Mouse (Mus musculus): ENCODE results near the gene Dixdc1. TPM values are rescaled to one million over a fixed set of nuclear protein-coding genes. Genes with fewer than 3 reads are reported as not detected.

Gene Dixdc1
- polyA plus RNA-seq, 1 experiment from 2014 or later, result 25.3 TPM

DNA sequence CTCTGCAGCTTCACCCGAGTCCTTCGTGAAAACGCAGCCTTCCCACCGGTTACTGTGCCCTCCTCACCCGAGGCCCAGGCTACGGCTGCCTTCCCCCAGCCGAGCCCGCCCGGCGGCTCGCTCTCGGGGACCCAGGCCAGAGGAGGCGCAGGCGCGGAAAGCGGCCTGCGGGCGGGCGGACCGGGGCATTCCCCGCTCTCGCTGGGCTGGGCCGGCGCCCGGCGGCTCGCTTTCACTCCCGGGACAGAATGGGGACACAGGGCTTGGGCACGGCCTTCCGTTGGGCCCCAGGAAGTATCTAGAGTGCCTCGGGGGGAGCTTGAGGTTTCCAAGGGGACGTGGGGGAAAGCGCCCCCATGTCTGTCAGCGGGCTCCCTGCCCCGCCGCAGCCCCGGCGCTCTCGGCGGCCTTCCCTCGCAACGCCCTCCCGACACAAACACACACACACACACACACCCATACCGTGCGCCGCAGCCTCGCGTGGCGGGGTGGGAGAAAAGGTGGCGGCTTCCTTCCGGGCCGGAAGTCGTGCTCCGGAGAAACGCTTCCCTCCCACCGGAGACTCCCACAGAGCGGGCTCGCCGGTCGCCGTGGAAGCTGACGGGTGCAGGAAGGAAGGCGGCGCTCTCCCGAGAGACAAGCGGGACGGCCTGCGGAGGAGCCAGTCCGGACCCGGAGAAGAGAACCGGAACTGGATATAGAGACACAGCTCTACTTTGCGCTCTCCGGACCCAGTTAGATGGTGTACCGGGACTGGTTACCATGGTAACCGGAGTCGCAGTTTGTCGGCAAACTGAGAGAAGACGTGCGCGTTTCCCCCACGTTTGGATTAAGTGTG lies 122.3 kb downstream of the Dixdc1 start, which contains the start of the genes Pih1d2 and Nkapd1:
Pih1d2 (plus strand) TSS at position 556 of the 838 bp plus-strand sequence.
Nkapd1 (minus strand) TSS at position 699 of the 838 bp plus-strand sequence.
- Histone ChIP-seq H3K9ac (replicated peaks; ENCODE audit: low read length) (peak within 1 kb of the TSS; percentile 93), H3K4me3 (ENCODE audit: low read depth, low read length) (peak within 1 kb of the TSS; percentile 99), H3K36me3 (replicated peaks; ENCODE audit: control insufficient read depth, insufficient read depth, low read depth, low read length) (no peaks in the 10 kb centered on the region; the same call in 1 of the 2 replicates), H3K9me3 (replicated peaks; ENCODE audit: control insufficient read depth, low read length) (no peaks in the 10 kb centered on the region), H3K4me2 (ENCODE audit: low read depth, low read length) (peak within 1 kb of the TSS; percentile 68), H3K27me3 (ENCODE audit: control insufficient read depth, insufficient read depth, low read length) (no peaks in the 10 kb centered on the region), H3K4me1 (ENCODE audit: control insufficient read depth, insufficient read depth, low read length) (no peaks in the 10 kb centered on the region; the same call in 1 of the 2 replicates), H3K27ac (replicated peaks; ENCODE audit: low read depth, low read length) (peak within 1 kb of the TSS; percentile 75)
- under 1% methylated on average over 78 of the region's 81 CpGs for WGBS
- DNase-seq (ENCODE audit: low spot score) (peak; percentile 94), ATAC-seq (replicated peaks; ENCODE audit: insufficient number of reproducible peaks, low FRiP score, low TSS enrichment, low read depth) (peak; percentile 93)

- Histone ChIP-seq H3K4me3 (ENCODE audit: low read depth, low read length) (peak overlapping the region; percentile 99), H3K4me2 (ENCODE audit: low read depth, low read length) (peak overlapping the region; percentile 68), H3K9me3 (replicated peaks; ENCODE audit: control insufficient read depth, low read length) (no peaks in the 10 kb centered on the region), H3K27ac (replicated peaks; ENCODE audit: low read depth, low read length) (no peak overlapping the region), H3K36me3 (replicated peaks; ENCODE audit: control insufficient read depth, insufficient read depth, low read depth, low read length) (no peaks in the 10 kb centered on the region; the same call in 1 of the 2 replicates), H3K9ac (replicated peaks; ENCODE audit: low read length) (peak overlapping the region; percentile 93), H3K27me3 (ENCODE audit: control insufficient read depth, insufficient read depth, low read length) (no peaks in the 10 kb centered on the region), H3K4me1 (ENCODE audit: control insufficient read depth, insufficient read depth, low read length) (no peaks in the 10 kb centered on the region; the same call in 1 of the 2 replicates)
- no peak for ATAC-seq (replicated peaks; ENCODE audit: insufficient number of reproducible peaks, low FRiP score, low TSS enrichment, low read depth)
- no peak for DNase-seq (ENCODE audit: low spot score)
- 36% methylated on average over 11 of the region's 11 CpGs for WGBS
Measured at GRCm38 (mm10) chr9:50616161-50616560, 123.2 kb downstream of the Dixdc1 start.

Other genes starting within 250 kb of the Dixdc1 start
- 0.32 and 0.49 TPM in 2 replicates for gene Plet1, start 245.0 kb downstream of the Dixdc1 start, polyA plus RNA-seq (2014; fragmentation: Nextera tagmentation; extraction: Ambion mirVana)
- gene Pts, start 210.8 kb downstream of the Dixdc1 start, polyA plus RNA-seq (2014; fragmentation: Nextera tagmentation; extraction: Ambion mirVana), result 59.7 and 64.6 TPM in 2 replicates
- gene Il18, start 184.7 kb downstream of the Dixdc1 start, polyA plus RNA-seq (2014; fragmentation: Nextera tagmentation; extraction: Ambion mirVana), result 2.4 and 3.3 TPM in 2 replicates
- 0.13 and 0.47 TPM in 2 replicates for gene Bco2, start 184.3 kb downstream of the Dixdc1 start, polyA plus RNA-seq (2014; fragmentation: Nextera tagmentation; extraction: Ambion mirVana)
- not detected in 2 replicates for gene Tex12, start 178.2 kb downstream of the Dixdc1 start, polyA plus RNA-seq (2014; fragmentation: Nextera tagmentation; extraction: Ambion mirVana)
- 302 and 308 TPM in 2 replicates for gene Sdhd, start 135.7 kb downstream of the Dixdc1 start, polyA plus RNA-seq (2014; fragmentation: Nextera tagmentation; extraction: Ambion mirVana)
- gene Timm8b, start 135.6 kb downstream of the Dixdc1 start, polyA plus RNA-seq (2014; fragmentation: Nextera tagmentation; extraction: Ambion mirVana), result 301 and 326 TPM in 2 replicates
- gene Pih1d2, start 122.2 kb downstream of the Dixdc1 start, polyA plus RNA-seq (2014; fragmentation: Nextera tagmentation; extraction: Ambion mirVana), result 3.1 and 5.3 TPM in 2 replicates
- 30.8 and 35.3 TPM in 2 replicates for gene Nkapd1, start 122.1 kb downstream of the Dixdc1 start, polyA plus RNA-seq (2014; fragmentation: Nextera tagmentation; extraction: Ambion mirVana)
- 61.2 and 65.6 TPM in 2 replicates for gene Dlat, start 79.7 kb downstream of the Dixdc1 start, polyA plus RNA-seq (2014; fragmentation: Nextera tagmentation; extraction: Ambion mirVana)
- 3.4 and 3.8 TPM in 2 replicates for gene 2310030G06Rik, start 7.0 kb upstream of the Dixdc1 start, polyA plus RNA-seq (2014; fragmentation: Nextera tagmentation; extraction: Ambion mirVana)
- 17.4 and 23.2 TPM in 2 replicates for gene Cryab, start 11.8 kb upstream of the Dixdc1 start, polyA plus RNA-seq (2014; fragmentation: Nextera tagmentation; extraction: Ambion mirVana)
- 3.0 and 4.4 TPM in 2 replicates for gene Hspb2, start 12.8 kb upstream of the Dixdc1 start, polyA plus RNA-seq (2014; fragmentation: Nextera tagmentation; extraction: Ambion mirVana)
- 14.1 and 14.3 TPM in 2 replicates for gene Fdxacb1, start 28.7 kb upstream of the Dixdc1 start, polyA plus RNA-seq (2014; fragmentation: Nextera tagmentation; extraction: Ambion mirVana)
- gene Alg9, start 35.5 kb upstream of the Dixdc1 start, polyA plus RNA-seq (2014; fragmentation: Nextera tagmentation; extraction: Ambion mirVana), result 41.6 and 43.2 TPM in 2 replicates
- gene 1110032A03Rik, start 36.0 kb upstream of the Dixdc1 start, polyA plus RNA-seq (2014; fragmentation: Nextera tagmentation; extraction: Ambion mirVana), result 32.4 and 33.3 TPM in 2 replicates
- 126 and 136 TPM in 2 replicates for gene Ppp2r1b, start 105.8 kb upstream of the Dixdc1 start, polyA plus RNA-seq (2014; fragmentation: Nextera tagmentation; extraction: Ambion mirVana)